Mouse (Mus musculus): ENCODE data around the gene Sstr4. TPM values are rescaled to one million over a fixed set of nuclear protein-coding genes. Genes with fewer than 3 reads are reported as not detected.

Gene Sstr4
- total and polyA plus RNA-seq, 3 experiments = not detected

DNA sequence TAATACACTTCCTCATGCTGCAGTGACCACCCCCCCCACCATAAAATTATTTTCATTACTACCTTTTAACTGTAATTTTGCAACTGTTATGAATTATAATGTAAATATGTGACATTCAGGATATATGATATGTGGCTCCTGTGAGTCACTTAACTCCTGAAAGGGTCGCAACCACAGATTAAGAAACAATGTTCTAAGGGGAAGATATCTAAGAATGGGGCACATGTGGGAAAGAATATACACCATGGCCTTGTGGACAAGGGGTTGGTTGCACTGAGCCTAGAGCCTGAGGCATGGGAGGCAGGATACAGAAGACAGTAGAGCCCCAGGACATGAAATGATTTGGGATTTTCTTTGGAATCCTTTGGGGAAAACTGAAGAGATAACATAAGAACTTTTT lies 50.5 kb downstream of the Sstr4 start:
- Histone ChIP-seq H3K27ac (ENCODE audit: control insufficient read depth, low read depth, low read length) (no peak overlapping the region), H3K9me3 (replicated peaks; ENCODE audit: insufficient read depth, low read length) (no peaks in the 10 kb centered on the region), H3K9ac (ENCODE audit: control insufficient read depth, low read depth, low read length, poor library complexity, severe bottlenecking) (no peak overlapping the region), H3K36me3 (ENCODE audit: control insufficient read depth in 1 of 2, insufficient read depth in 2 of 2, low read length in 2 of 2) (no peaks in the 10 kb centered on the region), H3K4me3 (ENCODE audit: control insufficient read depth in 1 of 2, insufficient read depth in 1 of 2, low read depth in 2 of 2, low read length in 2 of 2) (no peak overlapping the region), H3K27me3 (ENCODE audit: control insufficient read depth in 1 of 2, insufficient read depth in 2 of 2, low read length in 2 of 2) (no peaks in the 10 kb centered on the region), H3K79me2 (ENCODE audit: control insufficient read depth, insufficient read depth, low read length, poor library complexity) (no peaks in the 10 kb centered on the region), H3K4me1 (ENCODE audit: control insufficient read depth in 1 of 2, insufficient read depth in 2 of 2, low read length in 2 of 2) (no peaks in the 10 kb centered on the region)
- TF ChIP-seq BHLHE40 (IDR thresholded peaks at IDR 0.05; ENCODE audit: borderline replicate concordance, low read depth, low read length) = no peak
- no peak for TF ChIP-seq CHD2 (IDR thresholded peaks at IDR 0.05; ENCODE audit: low read length)
- no peak for TF ChIP-seq SIN3A (IDR thresholded peaks at IDR 0.05; ENCODE audit: low read length)
- TF ChIP-seq HCFC1 (IDR thresholded peaks at IDR 0.05; ENCODE audit: low read depth, low read length) = no peak
- no peak for TF ChIP-seq ZC3H11A (IDR thresholded peaks at IDR 0.05; ENCODE audit: low read depth, low read length)
- TF ChIP-seq RCOR1 (IDR thresholded peaks at IDR 0.05; ENCODE audit: low read depth, low read length) = no peak
- no peak for TF ChIP-seq ELF1 (IDR thresholded peaks at IDR 0.05; ENCODE audit: low read depth, low read length)
- no peak for TF ChIP-seq GATA1 (IDR thresholded peaks at IDR 0.05; ENCODE audit: low read depth, low read length)
- no peak for TF ChIP-seq EP300 (IDR thresholded peaks at IDR 0.05; ENCODE audit: low read depth in 1 of 2, low read length in 2 of 2)
- TF ChIP-seq KAT2A (conservative IDR thresholded peaks at IDR 0.05; ENCODE audit: low read depth, low read length) = no peak
- no peak for TF ChIP-seq UBTF (IDR thresholded peaks at IDR 0.05; ENCODE audit: borderline replicate concordance, insufficient read depth, low read depth, low read length)
- no peak for DNase-seq (ENCODE audit: low read depth, low spot score)

Other genes with a start within 250 kb of the Sstr4 start
- not detected in 2 replicates for gene Thbd, start 12.8 kb downstream of the Sstr4 start, total RNA-seq (2012; rRNA removed)
- gene Thbd, start 12.8 kb downstream of the Sstr4 start, polyA plus RNA-seq (2012; ENCODE audit: insufficient read depth in 1 of 2, insufficient read length in 2 of 2, low read depth in 1 of 2, low replicate concordance in 2 of 2, missing spikeins in 1 of 2) = not detected
- gene Cd93, start 48.2 kb downstream of the Sstr4 start, total RNA-seq (2012; rRNA removed) = not detected in 2 replicates
- not detected for gene Cd93, start 48.2 kb downstream of the Sstr4 start, polyA plus RNA-seq (2012; ENCODE audit: insufficient read depth in 1 of 2, insufficient read length in 2 of 2, low read depth in 1 of 2, low replicate concordance in 2 of 2, missing spikeins in 1 of 2)

Measured in MEL (cell line).